Mouse (Mus musculus) small intestine, adult 10 weeks (tissue): Measurements from ENCODE around the gene Ttyh1. TPM values are rescaled to one million over a fixed set of nuclear protein-coding genes. Genes with fewer than 3 reads are reported as not detected.

ENCODE experiments used
- polyA plus RNA-seq: library from polyadenylated mRNA; stranded (reverse); fragments of 350-450 nt; fragmentation: Illumina TruSeq; extraction: RNeasy Lipid Tissue Mini Kit (QIAGEN cat#74804); gene quantifications from one replicate; pipeline ENCODE4 v1.2.3, GENCODE M21; 2014; ENCODE audit warnings: low replicate concordance

Ttyh1 gene
- polyA plus RNA-seq, result 5.9 TPM

GRCm38 (mm10) chr7:4119344-4119902, at the start of gene Ttyh1:
Ttyh1 (plus strand) TSS chr7:4119408.

DNA sequence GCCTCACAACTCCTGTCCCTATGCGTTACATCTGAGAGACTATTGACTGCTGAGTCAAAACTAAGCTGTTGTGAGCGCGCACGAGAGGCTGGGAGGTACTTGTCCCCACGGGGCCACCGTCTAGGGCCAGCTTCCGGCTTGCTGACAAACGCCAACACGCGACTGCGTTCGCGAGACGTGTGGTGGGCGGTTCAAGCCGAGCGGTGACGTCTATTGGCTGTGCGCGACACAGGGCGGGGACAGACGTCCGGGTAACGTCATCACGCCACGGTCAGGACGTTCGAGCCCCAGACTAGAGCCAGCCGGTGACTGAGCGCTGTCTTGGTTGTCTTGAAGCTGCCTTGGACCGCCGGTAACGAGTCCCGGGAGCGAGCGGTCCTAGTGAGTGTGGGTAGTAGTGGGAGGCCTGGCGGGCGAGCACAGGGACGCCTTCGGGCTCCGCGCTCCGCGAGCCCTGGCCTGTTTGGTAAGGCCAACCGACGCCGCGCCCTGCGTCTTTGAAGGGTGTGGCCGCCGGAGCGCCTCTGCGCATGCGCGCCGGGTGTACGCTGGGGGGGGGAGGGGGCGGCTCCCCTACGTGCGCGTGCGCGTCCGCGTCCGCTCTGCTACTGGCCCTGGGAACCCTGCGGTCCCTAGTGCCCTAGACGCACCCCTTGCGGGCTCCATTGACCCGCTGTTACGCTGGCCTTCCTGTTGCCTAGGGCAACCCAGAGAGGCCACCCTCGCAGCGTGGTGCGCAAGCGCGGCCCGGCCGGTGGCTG, 17.7 kb downstream of the Ttyh1 start, which contains the start of gene Leng8:
Leng8 (plus strand) TSS at position 269 of the 761 bp plus-strand sequence.

GRCm38 (mm10) chr7:4150059-4150541, 30.9 kb downstream of the Ttyh1 start, which contains the start of gene Leng9:
Leng9 (minus strand) TSS chr7:4150374.

GRCm38 (mm10) chr7:4164090-4164910, 45.1 kb downstream of the Ttyh1 start, which contains the start of gene Cdc42ep5:
Cdc42ep5 (minus strand) TSS chr7:4164860.

Other genes with a start within 250 kb of the Ttyh1 start
- not detected for gene Gm14548, start 221.3 kb upstream of the Ttyh1 start, polyA plus RNA-seq
- 0.52 TPM for gene Lilra6, start 203.9 kb upstream of the Ttyh1 start, polyA plus RNA-seq
- gene Lair1, start 56.2 kb upstream of the Ttyh1 start, polyA plus RNA-seq, result 17.9 TPM
- 27.0 TPM for gene Leng8, start 17.6 kb downstream of the Ttyh1 start, polyA plus RNA-seq
- gene Leng9, start 31.0 kb downstream of the Ttyh1 start, polyA plus RNA-seq, result 3.0 TPM
- 1.0 TPM for gene Cdc42ep5, start 45.5 kb downstream of the Ttyh1 start, polyA plus RNA-seq
- 9.0 TPM for gene Lilra5, start 118.3 kb downstream of the Ttyh1 start, polyA plus RNA-seq
- gene Ncr1, start 218.3 kb downstream of the Ttyh1 start, polyA plus RNA-seq, result 0.89 TPM